Mouse (Mus musculus): ENCODE results near the gene Pgrmc2.
A peak's percentile ranks its signal among the peaks of the same experiment; 100 is the strongest.

Gene Pgrmc2

GRCm38 (mm10) chr3:41082885-41083789, at the start of gene Pgrmc2:
Gene Pgrmc2 (minus strand): TSS chr3:41083046.
- DNase-seq: peak; percentile 98

GRCm38 (mm10) chr3:41124000-41124294, 41.1 kb upstream of the Pgrmc2 start:
- DNase-seq: no peak

GRCm38 (mm10) chr3:41123190-41123999, 40.5 kb upstream of the Pgrmc2 start:
- no peak for DNase-seq

GRCm38 (mm10) chr3:41118173-41118572, 35.3 kb upstream of the Pgrmc2 start:
- DNase-seq: no peak

GRCm38 (mm10) chr3:41117447-41117846, 34.6 kb upstream of the Pgrmc2 start:
- no peak for DNase-seq

GRCm38 (mm10) chr3:41113186-41113585, 30.3 kb upstream of the Pgrmc2 start:
- DNase-seq: no peak

- peak; percentile 71 for DNase-seq
Measured at GRCm38 (mm10) chr3:41108306-41108785, 25.5 kb upstream of the Pgrmc2 start.

GRCm38 (mm10) chr3:41107600-41108305, 24.9 kb upstream of the Pgrmc2 start:
- no peak for DNase-seq

- DNase-seq: no peak
Measured at GRCm38 (mm10) chr3:41101905-41102304, 19.1 kb upstream of the Pgrmc2 start.

GRCm38 (mm10) chr3:41100157-41100556, 17.3 kb upstream of the Pgrmc2 start:
- DNase-seq: no peak

GRCm38 (mm10) chr3:41099672-41100071, 16.8 kb upstream of the Pgrmc2 start:
- DNase-seq: no peak

GRCm38 (mm10) chr3:41093210-41093609, 10.4 kb upstream of the Pgrmc2 start:
- DNase-seq: no peak

GRCm38 (mm10) chr3:41092311-41092710, 9.5 kb upstream of the Pgrmc2 start:
- DNase-seq: no peak

GRCm38 (mm10) chr3:41090839-41091238, 8.0 kb upstream of the Pgrmc2 start:
- no peak for DNase-seq

- no peak for DNase-seq
Measured at GRCm38 (mm10) chr3:41087071-41087470, 4.2 kb upstream of the Pgrmc2 start.

GRCm38 (mm10) chr3:41084421-41084820, 1.6 kb upstream of the Pgrmc2 start:
- DNase-seq: no peak

GRCm38 (mm10) chr3:41083790-41084112, 905 bp upstream of the Pgrmc2 start:
- DNase-seq: no peak

- DNase-seq: no peak
Measured at GRCm38 (mm10) chr3:41082520-41082884, 344 bp downstream of the Pgrmc2 start.

- DNase-seq: peak; percentile 32
Measured at GRCm38 (mm10) chr3:41081474-41082301, 1.2 kb downstream of the Pgrmc2 start.

- no peak for DNase-seq
Measured at GRCm38 (mm10) chr3:41080724-41081123, 2.1 kb downstream of the Pgrmc2 start.

GRCm38 (mm10) chr3:41078673-41079072, 4.2 kb downstream of the Pgrmc2 start:
- DNase-seq: no peak

- DNase-seq: no peak
Measured at GRCm38 (mm10) chr3:41075376-41075775, 7.5 kb downstream of the Pgrmc2 start.

GRCm38 (mm10) chr3:41070519-41070918, 12.3 kb downstream of the Pgrmc2 start:
- peak; percentile 2 for DNase-seq
